Mouse (Mus musculus) myocyte (in vitro differentiated cells): ENCODE data around the gene Epb41l3.

Experiments
- CEBPB ChIP-seq: IDR thresholded peaks from 2 replicates; pipeline ENCODE4 v1.6.1; 2011; ENCODE audit warnings: mild to moderate bottlenecking, moderate library complexity; ENCODE audit not compliant: poor library complexity, insufficient read depth, severe bottlenecking
- E2F4 ChIP-seq: IDR thresholded peaks from one replicate; pipeline ENCODE4 v1.6.1; 2011; ENCODE audit warnings: mild to moderate bottlenecking, control low read depth, moderate library complexity; ENCODE audit not compliant: insufficient read depth
- MYOD1 ChIP-seq, 3 experiments: IDR thresholded peaks; one replicate each; pipeline ENCODE4 v1.6.1; 2011; ENCODE audit warnings: control low read depth in 2 of 3, low read depth in 2 of 3, mild to moderate bottlenecking in 2 of 3, moderate library complexity in 1 of 3; ENCODE audit not compliant: insufficient read length in 2 of 3, control insufficient read depth in 1 of 3
- POLR2A ChIP-seq: IDR thresholded peaks from one replicate; pipeline ENCODE4 v1.6.1; 2011; ENCODE audit warnings: low read depth, mild to moderate bottlenecking, control low read depth, moderate library complexity; ENCODE audit not compliant: insufficient read length
- POLR2AphosphoS2 ChIP-seq: IDR thresholded peaks from one replicate; pipeline ENCODE4 v1.6.1; 2011; ENCODE audit warnings: low read depth, control low read depth; ENCODE audit not compliant: insufficient read length
- REST ChIP-seq: IDR thresholded peaks from one replicate; pipeline ENCODE4 v1.6.1; 2011; ENCODE audit warnings: mild to moderate bottlenecking, control low read depth, moderate library complexity; ENCODE audit not compliant: insufficient read depth, insufficient read length
- SRF ChIP-seq: IDR thresholded peaks from one replicate; pipeline ENCODE4 v1.6.1; 2011; ENCODE audit warnings: low read depth; ENCODE audit not compliant: control insufficient read depth, insufficient read length
- TCF12 ChIP-seq: IDR thresholded peaks from one replicate; pipeline ENCODE4 v1.6.1; 2011; ENCODE audit warnings: mild to moderate bottlenecking, control low read depth; ENCODE audit not compliant: poor library complexity, insufficient read depth, severe bottlenecking
- USF1 ChIP-seq: IDR thresholded peaks from one replicate; pipeline ENCODE4 v1.6.1; 2011; ENCODE audit warnings: low read depth, mild to moderate bottlenecking, control low read depth, moderate library complexity

DNA sequence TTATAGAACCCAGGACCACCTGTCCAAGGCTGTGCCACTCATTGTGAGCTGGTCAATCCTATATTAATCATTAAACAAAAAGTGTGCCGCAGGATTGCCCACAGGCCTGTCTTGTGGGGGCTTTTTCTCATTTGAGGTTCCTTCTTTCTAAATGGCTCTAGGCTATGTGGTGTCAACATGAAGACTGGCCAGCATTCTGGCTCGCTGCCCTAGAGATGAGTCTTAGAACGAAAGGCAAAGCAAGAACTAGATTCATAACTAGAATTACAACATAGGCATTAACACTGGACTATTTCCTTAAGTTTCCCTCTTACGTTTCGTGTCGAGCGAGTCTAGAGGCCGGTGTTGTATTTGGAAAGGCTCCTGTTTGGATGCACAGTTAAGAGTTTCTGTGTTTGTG is 125.5 kb downstream of the Epb41l3 start:
- no peak for TF ChIP-seq SRF
- TF ChIP-seq TCF12: no peak
- no peak for TF ChIP-seq POLR2AphosphoS2
- no peak for TF ChIP-seq POLR2A
- no peak for TF ChIP-seq MYOD1 (IDR thresholded peaks at IDR 0.05; ENCODE audit: control insufficient read depth in 1 of 3, insufficient read length in 2 of 3, low read depth in 2 of 3)
- no peak for TF ChIP-seq USF1
- no peak for TF ChIP-seq REST
- no peak for TF ChIP-seq E2F4
- no peak for TF ChIP-seq CEBPB
